Mouse (Mus musculus): ENCODE measurements at regions not wholly inside any gene's neighbourhood (a gene's known extent, or its start where the extent isn't known, plus 50 kb on each side); places are given as distances from the start of the nearest gene placed in this dataset.

- no peak for DNase-seq
Observed at GRCm38 (mm10) chr17:7467638-7468037, 82.4 kb upstream of the Unc93a2 start.

GRCm38 (mm10) chr17:7464901-7465300, 79.6 kb upstream of the Unc93a2 start:
- DNase-seq, result no peak

DNA sequence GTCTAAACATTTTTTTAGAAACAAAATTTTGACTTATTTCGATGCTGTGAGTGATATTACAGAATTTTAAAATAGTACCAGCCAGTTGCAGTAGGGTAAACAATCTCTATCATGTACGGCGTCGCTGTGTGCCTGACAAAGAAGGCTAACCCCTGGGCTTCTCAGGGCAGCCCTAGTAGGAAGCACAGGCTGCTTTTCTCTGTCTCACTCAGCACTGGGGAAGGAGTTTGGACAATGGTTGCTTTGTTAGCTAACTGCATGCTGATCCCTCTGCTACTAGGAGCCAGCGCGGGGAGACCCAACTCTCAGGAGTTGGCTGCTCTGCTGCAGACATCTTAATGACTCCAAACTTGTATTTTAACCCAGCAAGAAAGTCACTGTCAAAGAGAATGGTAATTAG, 75.9 kb upstream of the Unc93a2 start:
- no peak for DNase-seq

GRCm38 (mm10) chr17:7456939-7457338, 71.7 kb upstream of the Unc93a2 start:
- no peak for DNase-seq

- peak in 1 of 2 experiments; percentile 36 for DNase-seq
Observed at GRCm38 (mm10) chr17:7443822-7444221, 58.6 kb upstream of the Unc93a2 start.

DNA sequence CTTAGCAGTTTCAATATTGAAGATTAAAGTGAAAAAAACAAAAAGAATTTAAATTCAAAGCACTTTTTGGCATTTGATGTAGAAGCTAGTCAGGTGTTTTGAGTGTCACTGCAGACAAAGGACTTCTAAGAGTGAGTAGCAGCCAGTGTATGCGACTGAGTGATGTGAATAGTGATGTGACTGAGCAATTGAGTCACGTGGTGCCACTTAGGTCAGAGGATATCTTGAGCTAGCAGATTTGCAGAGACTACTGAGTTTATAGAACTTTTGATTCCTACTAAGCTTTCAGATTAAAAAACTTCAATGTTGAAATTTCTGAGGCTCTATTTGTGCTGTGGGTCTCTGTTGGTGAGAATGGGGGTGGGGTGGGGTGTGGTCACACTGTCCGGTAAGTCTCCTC, 49.8 kb upstream of the Unc93a2 start:
- DNase-seq, result no peak

All from lung, adult 18-20 months (tissue).